Mouse (Mus musculus): ENCODE data around the gene Olfr780.

- TF ChIP-seq POLR2AphosphoS2 (IDR thresholded peaks at IDR 0.05; ENCODE audit: insufficient read length, low read depth) (no peak), POLR2A (IDR thresholded peaks at IDR 0.05; ENCODE audit: insufficient read length, low read depth) (no peak), TCF3 (IDR thresholded peaks at IDR 0.05; ENCODE audit: insufficient read length, low read depth) (no peak), USF1 (IDR thresholded peaks at IDR 0.05; ENCODE audit: low read depth) (no peak), MYOG (IDR thresholded peaks at IDR 0.05; ENCODE audit: control insufficient read depth in 1 of 3, insufficient read depth in 1 of 3, insufficient read length in 2 of 3, low read depth in 2 of 3) (no peak), E2F4 (IDR thresholded peaks at IDR 0.05; ENCODE audit: insufficient read depth) (no peak), MAX (IDR thresholded peaks at IDR 0.05; ENCODE audit: low read depth) (no peak), MYOD1 (IDR thresholded peaks at IDR 0.05; ENCODE audit: control insufficient read depth in 1 of 3, insufficient read length in 2 of 3, low read depth in 2 of 3) (no peak)
Observed at GRCm38 (mm10) chr10:129317817-129318216, at the start of gene Olfr780.
